Mouse (Mus musculus): Measurements from ENCODE around the gene Gm11084. TPM values are rescaled to one million over a fixed set of nuclear protein-coding genes. Genes with fewer than 3 reads are reported as not detected.

Gene Gm11084
- polyA plus RNA-seq (2012), result not detected in 2 replicates

DNA sequence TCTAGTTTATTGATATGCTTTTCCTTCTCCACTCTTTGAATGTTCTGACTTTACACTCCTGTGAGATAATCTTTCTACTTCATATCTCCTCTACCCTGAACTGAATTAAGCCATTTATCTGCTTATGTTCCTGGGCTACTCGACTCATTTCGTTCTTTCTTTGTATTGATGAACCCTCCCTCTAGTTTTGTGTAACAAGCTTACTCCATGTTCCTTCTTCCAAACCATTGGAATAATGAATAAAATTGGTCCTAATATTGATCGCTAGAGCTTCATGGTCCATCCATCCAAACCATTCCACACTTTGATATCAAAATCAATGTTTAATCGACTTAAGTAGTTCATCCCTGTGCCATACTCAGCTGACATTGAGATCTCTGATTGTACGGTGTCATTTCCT is at the start of gene Gm11084:
Gene Gm11084 (minus strand): TSS at position 101 of the 400 bp plus-strand sequence.

DNA sequence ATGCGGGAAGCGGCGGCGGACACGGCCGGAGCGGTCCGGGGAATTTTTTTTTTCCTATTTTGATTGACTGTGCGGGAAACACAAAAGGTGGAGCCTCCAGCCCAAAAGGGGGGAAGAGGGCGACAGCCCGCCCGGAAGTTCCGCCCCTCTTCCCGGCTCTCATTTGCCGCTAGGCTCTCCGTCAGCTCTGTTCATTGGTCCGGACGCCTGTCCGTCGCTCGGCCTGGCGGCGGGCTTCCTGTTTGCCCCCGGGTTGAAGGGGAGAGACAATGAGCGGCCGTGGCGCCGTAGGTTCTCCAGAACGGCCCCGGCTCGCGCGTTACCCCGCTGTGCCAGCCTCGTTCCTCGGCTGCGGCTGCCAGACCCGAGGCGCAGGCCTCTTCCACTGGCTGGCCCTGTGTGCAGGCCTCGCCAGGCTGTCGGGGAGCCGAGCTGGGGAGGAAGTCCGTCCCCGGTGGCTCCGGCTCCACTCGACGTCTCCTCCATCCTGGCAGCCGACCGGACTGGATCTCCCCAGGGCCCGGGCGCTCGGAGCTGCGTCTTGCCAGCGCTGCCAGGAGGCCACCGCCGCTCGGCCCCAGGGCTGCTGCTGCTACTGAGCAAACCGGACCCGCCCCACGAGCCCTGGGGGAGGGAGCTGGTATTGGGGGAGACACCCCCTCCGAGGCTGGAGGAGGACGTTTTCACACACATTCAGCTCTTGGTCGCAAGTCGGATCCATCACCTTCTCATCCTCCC is 6.0 kb downstream of the Gm11084 start, which contains the start of gene Sp3:
Gene Sp3 (minus strand): TSS at position 110 of the 738 bp plus-strand sequence.

Other genes starting within 250 kb of the Gm11084 start
- gene Sp3, start 6.3 kb downstream of the Gm11084 start, polyA plus RNA-seq (2012), result 11.3 and 14.6 TPM in 2 replicates
- gene Ola1, start 232.2 kb upstream of the Gm11084 start, polyA plus RNA-seq (2012), result 39.3 and 51.4 TPM in 2 replicates

Data from megakaryocyte-erythroid progenitor cell, adult 5 weeks (primary cell).